Mouse (Mus musculus): ENCODE results near the gene Ube2r2. TPM values are rescaled to one million over a fixed set of nuclear protein-coding genes. Genes with fewer than 3 reads are reported as not detected.

Ube2r2 gene
- polyA plus RNA-seq, 1 experiment = 45.9 TPM

GRCm38 (mm10) chr4:41195328-41195727, 59.8 kb downstream of the Ube2r2 start:
- no peak for TF ChIP-seq GATA1 (IDR thresholded peaks at IDR 0.05; ENCODE audit: low read length)

DNA sequence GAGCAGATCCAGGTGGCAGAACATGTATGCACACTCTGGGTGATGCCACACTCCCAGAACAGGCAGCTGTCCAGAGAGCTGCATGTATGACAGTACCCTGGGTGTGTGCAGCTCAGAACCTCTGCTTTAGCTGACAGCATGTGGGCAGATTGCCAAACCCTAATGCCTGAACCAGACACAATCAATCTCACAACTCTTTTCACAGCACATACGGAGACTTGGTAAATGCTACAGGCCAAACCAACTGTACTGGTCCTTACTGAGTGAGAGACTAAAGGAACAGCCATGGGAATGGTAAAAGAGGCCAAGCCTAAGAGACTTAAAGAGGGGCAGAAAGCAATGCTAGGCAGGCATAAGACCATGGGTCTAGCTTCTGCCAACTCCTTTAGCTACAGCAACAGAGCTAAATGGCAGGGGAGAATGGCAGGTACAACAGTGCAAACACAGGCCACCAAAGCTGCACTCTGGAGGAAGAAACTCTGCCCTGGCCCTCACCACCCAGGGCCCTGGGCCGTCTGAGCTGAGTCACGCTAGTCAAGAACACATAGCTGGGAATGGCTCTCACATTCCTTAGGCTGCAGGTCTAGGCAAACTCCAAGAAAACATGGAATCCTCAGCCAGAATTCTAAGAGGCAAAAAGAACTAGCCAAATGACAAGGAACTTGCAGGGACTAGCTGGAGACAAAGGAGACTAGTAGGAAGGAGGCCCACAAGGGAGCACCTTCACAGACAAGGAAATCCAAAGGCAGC, 61.5 kb downstream of the Ube2r2 start:
- no peak for TF ChIP-seq GATA1 (IDR thresholded peaks at IDR 0.05; ENCODE audit: low read length)

- no peak for TF ChIP-seq GATA1 (IDR thresholded peaks at IDR 0.05; ENCODE audit: low read length)
Measured at GRCm38 (mm10) chr4:41202135-41202534, 66.6 kb downstream of the Ube2r2 start.

DNA sequence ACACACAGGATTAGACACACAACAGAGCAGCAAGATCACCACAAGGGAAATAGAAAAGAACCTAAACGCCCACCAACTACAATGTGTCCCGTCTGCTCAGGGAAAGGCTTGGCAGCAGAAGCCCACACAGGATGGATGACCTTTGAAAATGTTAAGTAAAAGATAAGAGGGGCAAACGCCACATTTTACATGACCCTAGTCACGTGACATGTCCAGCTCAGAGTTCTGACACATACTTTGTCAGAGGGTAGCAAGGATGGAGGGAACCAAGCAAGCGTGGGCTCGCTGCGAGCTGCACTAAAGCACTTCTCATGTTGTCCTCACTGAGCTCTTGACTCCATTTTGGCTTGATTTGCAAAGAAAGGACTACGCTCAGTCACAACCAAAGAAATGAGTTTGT, 70.2 kb downstream of the Ube2r2 start:
- TF ChIP-seq GATA1 (IDR thresholded peaks at IDR 0.05; ENCODE audit: low read length) = no peak

DNA sequence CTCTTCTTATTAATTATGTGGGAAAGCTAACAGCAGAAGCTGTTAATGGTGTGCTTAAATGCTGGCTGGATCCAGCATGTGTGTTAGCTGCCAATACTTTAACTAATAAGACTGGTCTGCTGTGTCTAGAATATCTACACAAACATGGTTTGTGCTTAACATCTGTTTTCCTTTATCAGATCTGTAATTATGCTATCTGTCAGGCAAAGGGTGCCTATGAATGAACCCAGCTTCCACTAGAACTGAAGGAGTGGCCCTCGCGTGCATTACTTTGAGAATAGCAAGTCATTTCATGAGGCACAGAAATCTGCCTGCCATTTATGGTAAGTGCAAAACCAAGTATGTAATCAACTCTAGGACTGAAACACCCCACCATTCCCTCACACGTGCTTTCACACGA, 72.5 kb downstream of the Ube2r2 start:
- TF ChIP-seq GATA1 (IDR thresholded peaks at IDR 0.05; ENCODE audit: low read length) = no peak

- no peak for TF ChIP-seq GATA1 (IDR thresholded peaks at IDR 0.05; ENCODE audit: low read length)
Measured at GRCm38 (mm10) chr4:41225412-41225811, 89.9 kb downstream of the Ube2r2 start.

- no peak for TF ChIP-seq GATA1 (IDR thresholded peaks at IDR 0.05; ENCODE audit: low read length)
Measured at GRCm38 (mm10) chr4:41226351-41226750, 90.8 kb downstream of the Ube2r2 start.

DNA sequence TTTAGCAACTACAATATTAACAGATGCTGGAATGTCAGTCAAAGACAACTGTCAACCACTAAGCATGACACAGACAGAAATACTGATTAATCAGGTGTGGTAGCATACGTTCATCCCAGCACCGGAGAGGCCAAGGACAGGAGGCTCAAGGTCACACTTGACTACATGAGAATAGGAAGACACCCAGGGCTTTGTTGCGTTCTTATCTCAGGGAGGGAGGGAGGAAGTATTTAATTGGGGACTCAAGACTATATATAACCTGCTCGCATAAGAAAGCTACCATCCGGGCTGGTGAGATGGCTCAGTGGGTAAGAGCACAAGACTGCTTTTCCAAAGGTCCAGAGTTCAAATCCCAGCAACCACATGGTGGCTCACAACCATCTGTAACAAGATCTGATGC, 100.1 kb downstream of the Ube2r2 start:
- TF ChIP-seq GATA1 (IDR thresholded peaks at IDR 0.05; ENCODE audit: low read length) = no peak

DNA sequence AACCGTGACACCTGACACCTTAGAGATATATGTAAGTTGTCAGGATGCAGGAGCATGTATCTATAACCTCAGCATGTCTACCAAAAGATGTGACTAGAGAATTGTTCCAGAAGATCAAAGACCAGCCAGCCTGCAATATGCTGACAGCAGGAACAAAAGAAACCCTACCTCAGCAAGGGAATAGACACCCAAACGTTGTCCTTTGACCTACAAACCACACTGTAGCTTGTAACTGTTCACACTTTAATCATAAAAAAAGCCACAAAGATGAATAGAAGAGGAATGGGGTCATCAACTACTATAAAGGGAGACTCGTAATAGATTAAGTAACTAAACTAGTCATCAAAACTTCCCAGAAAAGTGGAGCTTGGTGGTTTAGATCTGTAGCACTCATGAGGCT, 105.4 kb downstream of the Ube2r2 start:
- no peak for TF ChIP-seq GATA1 (IDR thresholded peaks at IDR 0.05; ENCODE audit: low read length)

Other genes starting within 250 kb of the Ube2r2 start
- gene Spink4, start 215.7 kb upstream of the Ube2r2 start, polyA plus RNA-seq (2012) = not detected in 2 replicates
- 454 and 555 TPM in 2 replicates for gene Bag1, start 187.4 kb upstream of the Ube2r2 start, polyA plus RNA-seq (2012)
- gene Chmp5, start 187.3 kb upstream of the Ube2r2 start, polyA plus RNA-seq (2012) = 1.4 and 1.5 TPM in 2 replicates
- gene Nfx1, start 164.8 kb upstream of the Ube2r2 start, polyA plus RNA-seq (2012) = 37.7 and 50.8 TPM in 2 replicates
- gene Aqp7, start 87.6 kb upstream of the Ube2r2 start, polyA plus RNA-seq (2012) = not detected in 2 replicates
- gene Aqp3, start 37.6 kb upstream of the Ube2r2 start, polyA plus RNA-seq (2012) = 2.9 and 4.0 TPM in 2 replicates
- gene Nol6, start 11.3 kb upstream of the Ube2r2 start, polyA plus RNA-seq (2012) = 88.4 and 103 TPM in 2 replicates
- gene Ubap2, start 139.4 kb downstream of the Ube2r2 start, polyA plus RNA-seq (2012) = 624 and 843 TPM in 2 replicates
- gene Dcaf12, start 179.1 kb downstream of the Ube2r2 start, polyA plus RNA-seq (2012) = 42.1 and 51.3 TPM in 2 replicates
- 25.7 and 31.5 TPM in 2 replicates for gene Ubap1, start 213.3 kb downstream of the Ube2r2 start, polyA plus RNA-seq (2012)